Mouse (Mus musculus): ENCODE data around the gene Pop7. TPM values are rescaled to one million over a fixed set of nuclear protein-coding genes. Genes with fewer than 3 reads are reported as not detected.

Gene Pop7
- total RNA-seq, 2 experiments from 2014 or later = 16.6 to 19.2 TPM

Small RNAs within 50 kb of the gene (microRNA-seq; reads per million reads assigned to microRNA genes)
- gene Mir6418 = 0.70 to 0.95 reads per million in 2 experiments

Other genes starting within 250 kb of the Pop7 start
- 1 to 10 TPM; 4.6 to 4.8 TPM for gene Ache, start 215.0 kb downstream of the Pop7 start, total RNA-seq (2021)
- gene Ufsp1, start 207.9 kb downstream of the Pop7 start, total RNA-seq (2021) = 1 to 10 TPM; 8.8 to 10.0 TPM
- gene Srrt, start 194.8 kb downstream of the Pop7 start, total RNA-seq (2021) = 10 to 100 TPM; 91.0 to 91.9 TPM
- 10 to 100 TPM; 22.5 to 23.3 TPM for gene Trip6, start 188.1 kb downstream of the Pop7 start, total RNA-seq (2021)
- gene Slc12a9, start 168.9 kb downstream of the Pop7 start, total RNA-seq (2021) = 1 to 10 TPM; 4.4 to 5.4 TPM
- 100 to 1,000 TPM; 103 to 111 TPM for gene Ephb4, start 152.4 kb downstream of the Pop7 start, total RNA-seq (2021)
- under 1 TPM in 1 of 2 experiments, not detected in 1; 0.10 TPM for gene Zan, start 25.5 kb downstream of the Pop7 start, total RNA-seq (2021)
- gene Gigyf1, start 16.0 kb upstream of the Pop7 start, total RNA-seq (2021) = 10 to 100 TPM; 29.6 to 33.8 TPM
- gene Epo, start 30.7 kb upstream of the Pop7 start, total RNA-seq (2021) = not detected
- 100 to 1,000 TPM; 481 to 484 TPM for gene Gnb2, start 31.0 kb upstream of the Pop7 start, total RNA-seq (2021)
- not detected for gene Actl6b, start 51.0 kb upstream of the Pop7 start, total RNA-seq (2021)
- not detected for gene Tfr2, start 67.3 kb upstream of the Pop7 start, total RNA-seq (2021)
- gene Mospd3, start 98.5 kb upstream of the Pop7 start, total RNA-seq (2021) = 10 to 100 TPM; 25.1 to 31.4 TPM
- gene Pcolce, start 111.3 kb upstream of the Pop7 start, total RNA-seq (2021) = 100 to 1,000 TPM; 127 to 142 TPM
- under 1 TPM; 0.20 to 0.29 TPM for gene Fbxo24, start 126.5 kb upstream of the Pop7 start, total RNA-seq (2021)
- gene Lrch4, start 126.6 kb upstream of the Pop7 start, total RNA-seq (2021) = 10 to 100 TPM; 20.2 to 21.7 TPM
- 1 to 10 TPM; 5.0 to 5.9 TPM for gene Gm20605, start 126.7 kb upstream of the Pop7 start, total RNA-seq (2021)
- 1 to 10 TPM; 3.2 to 3.9 TPM for gene Sap25, start 138.8 kb upstream of the Pop7 start, total RNA-seq (2021)
- gene Irs3, start 143.2 kb upstream of the Pop7 start, total RNA-seq (2021) = under 1 TPM; 0.24 to 0.35 TPM
- gene Agfg2, start 182.2 kb upstream of the Pop7 start, total RNA-seq (2021) = 10 to 100 TPM; 11.8 to 14.0 TPM
- 1 to 10 TPM; 1.6 to 1.7 TPM for gene Nyap1, start 239.1 kb upstream of the Pop7 start, total RNA-seq (2021)
- gene Tsc22d4, start 243.2 kb upstream of the Pop7 start, total RNA-seq (2021) = 100 to 1,000 TPM; 279 to 287 TPM